Mouse (Mus musculus): ENCODE data around the gene Itgal. TPM values are rescaled to one million over a fixed set of nuclear protein-coding genes. Genes with fewer than 3 reads are reported as not detected.
"Not testable (repeated sequence)": the region's sequence is repeated elsewhere in the genome, so short reads cannot be mapped to it uniquely, and the experiment has no call there.

Gene Itgal
- under 1 TPM; 0.44 to 0.91 (median 0.83) TPM for total RNA-seq (2022)

- DNase-seq (ENCODE audit: low spot score in 2 of 2) = no peak
Measured at GRCm38 (mm10) chr7:127296098-127296497, at the start of gene Itgal. Gene Itgal (plus strand): TSS chr7:127296260.

GRCm38 (mm10) chr7:127250511-127250910 lies 45.5 kb upstream of the Itgal start:
- not testable (repeated sequence) for DNase-seq (ENCODE audit: low spot score in 2 of 2)

GRCm38 (mm10) chr7:127252414-127252813 lies 43.6 kb upstream of the Itgal start:
- DNase-seq (ENCODE audit: low spot score in 2 of 2) = no peak

- no peak for DNase-seq (ENCODE audit: low spot score in 2 of 2)
Measured at GRCm38 (mm10) chr7:127253341-127253740, 42.7 kb upstream of the Itgal start.

GRCm38 (mm10) chr7:127253821-127254769 lies 42.0 kb upstream of the Itgal start:
- peak; percentile 84 to 93 for DNase-seq (ENCODE audit: low spot score in 2 of 2)

- DNase-seq (ENCODE audit: low spot score in 2 of 2) = no peak
Measured at GRCm38 (mm10) chr7:127255008-127255407, 41.1 kb upstream of the Itgal start.

- DNase-seq (ENCODE audit: low spot score in 2 of 2) = no peak
Measured at GRCm38 (mm10) chr7:127255965-127256364, 40.1 kb upstream of the Itgal start.

- DNase-seq (ENCODE audit: low spot score in 2 of 2) = no peak
Measured at GRCm38 (mm10) chr7:127256518-127256917, 39.5 kb upstream of the Itgal start.

- DNase-seq (ENCODE audit: low spot score in 2 of 2) = no peak
Measured at GRCm38 (mm10) chr7:127259186-127259905, 36.7 kb upstream of the Itgal start.

GRCm38 (mm10) chr7:127260309-127261111 lies 35.5 kb upstream of the Itgal start, which contains the start of gene Dctpp1:
Gene Dctpp1 (minus strand): TSS chr7:127260709.
- DNase-seq (ENCODE audit: low spot score in 2 of 2) = peak; percentile 95 to 99

GRCm38 (mm10) chr7:127262218-127262961 lies 33.7 kb upstream of the Itgal start:
- DNase-seq (ENCODE audit: low spot score in 2 of 2) = no peak

GRCm38 (mm10) chr7:127263526-127263925 lies 32.5 kb upstream of the Itgal start:
- DNase-seq (ENCODE audit: low spot score in 2 of 2) = no peak

GRCm38 (mm10) chr7:127270256-127270655 lies 25.8 kb upstream of the Itgal start:
- no peak for DNase-seq (ENCODE audit: low spot score in 2 of 2)

GRCm38 (mm10) chr7:127270666-127271065 lies 25.4 kb upstream of the Itgal start:
- DNase-seq (ENCODE audit: low spot score in 2 of 2) = no peak

GRCm38 (mm10) chr7:127271093-127271492 lies 25.0 kb upstream of the Itgal start:
- DNase-seq (ENCODE audit: low spot score in 2 of 2) = no peak

- DNase-seq (ENCODE audit: low spot score in 2 of 2) = no peak
Measured at GRCm38 (mm10) chr7:127272566-127272965, 23.5 kb upstream of the Itgal start.

- DNase-seq (ENCODE audit: low spot score in 2 of 2) = no peak
Measured at GRCm38 (mm10) chr7:127273118-127273923, 22.7 kb upstream of the Itgal start.

- DNase-seq (ENCODE audit: low spot score in 2 of 2) = peak; percentile 92 to 98
Measured at GRCm38 (mm10) chr7:127273925-127274789, 21.9 kb upstream of the Itgal start, which contains the start of gene Sephs2. Gene Sephs2 (minus strand): TSS chr7:127274055.

GRCm38 (mm10) chr7:127276519-127276961 lies 19.5 kb upstream of the Itgal start:
- no peak for DNase-seq (ENCODE audit: low spot score in 2 of 2)
